Mouse (Mus musculus) testis, adult 2 months (tissue): ENCODE measurements around the gene Prnp.

Experiments
- CTCF ChIP-seq: fragments of 200-500 bp; IDR thresholded peaks from 2 replicates; pipeline ENCODE4 v1.5.1; 2012; ENCODE audit warnings: low read depth, mild to moderate bottlenecking, inconsistent platforms, low read length, moderate library complexity; ENCODE audit not compliant: control insufficient read depth, insufficient read depth, insufficient replicate concordance
- POLR2A ChIP-seq: fragments of 200-500 bp; IDR thresholded peaks from 2 replicates; pipeline ENCODE4 v1.6.1; 2012; ENCODE audit warnings: low read depth, mild to moderate bottlenecking, inconsistent platforms, low read length, moderate library complexity; ENCODE audit not compliant: control insufficient read depth

- TF ChIP-seq CTCF (no peak), POLR2A (no peak)
Observed at GRCm38 (mm10) chr2:131953711-131954110, 44.0 kb downstream of the Prnp start.
